ENCODE assay signal across 30 mouse cellular contexts in the genomic region with DNA sequence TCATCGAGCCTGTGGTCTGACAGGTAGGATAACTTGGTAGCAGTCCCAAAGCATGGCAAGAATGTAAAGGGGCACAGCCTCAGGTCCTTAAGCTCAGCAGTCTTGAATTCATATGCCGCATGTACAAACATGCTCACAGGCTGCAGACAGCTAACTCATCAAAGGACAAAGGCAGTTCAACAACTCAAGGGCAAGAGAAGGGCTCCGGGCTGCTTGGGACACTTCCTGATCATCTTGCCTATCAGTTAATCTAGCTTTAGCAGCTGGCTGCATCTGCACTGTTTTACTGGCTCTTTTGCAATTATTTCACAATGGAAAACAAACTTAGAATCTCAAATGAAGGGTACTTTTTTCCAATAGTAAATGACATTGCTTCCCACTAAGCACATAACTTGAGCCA. TPM values are rescaled to one million over a fixed set of nuclear protein-coding genes. Genes with fewer than 3 reads are reported as not detected.
A peak's percentile ranks its signal among the peaks of the same experiment; 100 is the strongest.
DNase-seq lines count a peak whose midpoint lies in the region; ATAC-seq and TF ChIP-seq lines count a peak whose summit lies in the region.
"Had no signal": no experiment of that assay in that cellular context is flagged by ENCODE, and none has a peak within 500 bp of the region (broad histone marks: within the 10 kb centered on the region; RNA-seq: fewer than 3 reads in every experiment).

No protein-coding gene starts in this region.

- DNase-seq in lung, embryonic 14.5 days: peak; percentile 66
- DNase-seq in lung, adult 2 months: no peak
- peak; percentile 37 for DNase-seq in lung, postnatal 25 days (ENCODE audit: low spot score)
- DNase-seq in adrenal gland, postnatal 14 days: no peak
- DNase-seq in layer of hippocampus, adult 18-20 months (ENCODE audit: low spot score in 2 of 2): no peak
- no peak for DNase-seq in cerebellum, adult 9-11 months
- DNase-seq: adrenal gland, postnatal 25 days; cerebellum, adult 11-12 months; cerebellum, postnatal 10 days; gastrocnemius, postnatal 14 days; heart, adult 2 months; heart, postnatal 10 days; kidney, adult 18-20 months; kidney, postnatal 36 days; left cerebral cortex, postnatal 4 days; spleen, adult 18-20 months; thymus, postnatal 14 days had no signal

- H3K4me1 ChIP-seq in lung, embryonic 14.5 days (ENCODE audit: insufficient read depth): no peaks in the 10 kb centered on the region
- no peaks in the 10 kb centered on the region; the same call in 1 of the 2 replicates for H3K4me1 ChIP-seq in lung, adult 2 months (ENCODE audit: control insufficient read depth, insufficient read depth, low read length)
- H3K4me1 ChIP-seq in lung, embryonic 15.5 days: no peaks in the 10 kb centered on the region
- H3K4me1 ChIP-seq: embryonic facial prominence, embryonic 10.5 days; embryonic facial prominence, embryonic 15.5 days; kidney, embryonic 15.5 days; liver, embryonic 12.5 days had no signal

- H3K27me3 ChIP-seq in lung, embryonic 14.5 days (ENCODE audit: insufficient read depth, low read length): no peaks in the 10 kb centered on the region
- no peaks in the 10 kb centered on the region for H3K27me3 ChIP-seq in lung, embryonic 15.5 days
- H3K27me3 ChIP-seq: embryonic facial prominence, embryonic 15.5 days; heart, embryonic 13.5 days; kidney, embryonic 15.5 days; liver, embryonic 12.5 days; Patski had no signal

- H3K9me3 ChIP-seq in lung, embryonic 14.5 days (ENCODE audit: low read depth, low read length): no peaks in the 10 kb centered on the region
- H3K9me3 ChIP-seq in lung, embryonic 15.5 days: no peaks in the 10 kb centered on the region
- H3K9me3 ChIP-seq: embryonic facial prominence, embryonic 10.5 days; embryonic facial prominence, embryonic 15.5 days; heart, embryonic 13.5 days; kidney, embryonic 15.5 days; liver, embryonic 12.5 days had no signal

- no peak overlapping the region for H3K27ac ChIP-seq in lung, embryonic 14.5 days (ENCODE audit: low read depth)
- peak overlapping the region; percentile 67; the same call in 1 of the 2 replicates for H3K27ac ChIP-seq in lung, embryonic 15.5 days
- H3K27ac ChIP-seq: embryonic facial prominence, embryonic 10.5 days; embryonic facial prominence, embryonic 15.5 days; heart, adult 2 months; heart, embryonic 13.5 days; hindbrain, embryonic 14.5 days; kidney, embryonic 15.5 days; liver, embryonic 12.5 days had no signal

- ATAC-seq in lung, embryonic 14.5 days (ENCODE audit: insufficient read depth): peak; percentile 74; the same call in 1 of the 2 replicates
- ATAC-seq in lung, embryonic 15.5 days (ENCODE audit: borderline replicate concordance, extremely low read depth, low FRiP score, low TSS enrichment): peak; percentile 91; the same call in 1 of the 2 replicates
- ATAC-seq: forebrain, embryonic 14.5 days; liver, embryonic 12.5 days; midbrain, embryonic 16.5 days; Patski had no signal

- WGBS in lung, embryonic 14.5 days: 37% methylated on average over 3 of the region's 3 CpGs
- WGBS in lung, adult 2 months: 51% methylated on average over 3 of the region's 3 CpGs
- WGBS in lung, embryonic 15.5 days: 35% methylated on average over 3 of the region's 3 CpGs

- TF ChIP-seq CTCF in lung, embryonic 14.5 days (IDR thresholded peaks at IDR 0.05; ENCODE audit: low read depth): no peak
- TF ChIP-seq CTCF in lung, adult 2 months (IDR thresholded peaks at IDR 0.05; ENCODE audit: insufficient read depth, low read length): no peak

- H3K36me3 ChIP-seq in lung, embryonic 14.5 days (ENCODE audit: insufficient read depth): peaks cover 13% of the 10 kb centered on the region; the same call in 1 of the 2 replicates
- H3K36me3 ChIP-seq in lung, embryonic 15.5 days: no peaks in the 10 kb centered on the region
- H3K36me3 ChIP-seq: embryonic facial prominence, embryonic 10.5 days; embryonic facial prominence, embryonic 15.5 days; heart, embryonic 13.5 days; kidney, embryonic 15.5 days; liver, embryonic 12.5 days had no signal

- H3K9ac ChIP-seq in lung, embryonic 14.5 days: no peak overlapping the region
- H3K9ac ChIP-seq in lung, embryonic 15.5 days: no peak overlapping the region
- H3K9ac ChIP-seq: embryonic facial prominence, embryonic 15.5 days; heart, embryonic 13.5 days; hindbrain, embryonic 14.5 days; kidney, embryonic 15.5 days; liver, embryonic 12.5 days had no signal

- TF ChIP-seq POLR2A in lung, adult 2 months (IDR thresholded peaks at IDR 0.05; ENCODE audit: borderline replicate concordance, extremely low read depth, low read depth, low read length): no peak

- no peak overlapping the region for H3K4me2 ChIP-seq in lung, embryonic 14.5 days
- H3K4me2 ChIP-seq in lung, embryonic 15.5 days: no peak overlapping the region
- H3K4me2 ChIP-seq: embryonic facial prominence, embryonic 15.5 days; heart, embryonic 13.5 days; hindbrain, embryonic 14.5 days; kidney, embryonic 15.5 days; liver, embryonic 12.5 days had no signal

- no peak overlapping the region for H3K4me3 ChIP-seq in lung, embryonic 14.5 days (ENCODE audit: low read depth, low read length)
- no peak overlapping the region for H3K4me3 ChIP-seq in lung, adult 2 months (replicated peaks; ENCODE audit: extremely low read depth, low read depth, low read length)
- H3K4me3 ChIP-seq in lung, embryonic 15.5 days: no peak overlapping the region
- H3K4me3 ChIP-seq: embryonic facial prominence, embryonic 10.5 days; embryonic facial prominence, embryonic 15.5 days; heart, adult 2 months; heart, embryonic 13.5 days; kidney, embryonic 15.5 days; liver, embryonic 12.5 days had no signal

RNA-seq across cellular contexts. Expression of a gene that starts 23.0 kb away (rescaled TPM):
- polyA plus RNA-seq in lung, embryonic 14.5 days (2014; fragmentation: Nextera tagmentation; extraction: Ambion mirVana): 87.5 and 89.0 TPM in 2 replicates
- 14.8 and 15.0 TPM in 2 replicates for polyA plus RNA-seq in lung, adult 2 months (2012; rRNA removed)
- 79.4 and 86.0 TPM in 2 replicates for polyA plus RNA-seq in lung, embryonic 15.5 days (2015; fragmentation: Nextera tagmentation; extraction: Ambion mirVana)
- 0.68 and 0.82 TPM in 2 replicates for total RNA-seq in adrenal gland, postnatal 14 days (2021)
- 1 to 10 TPM; 5.9 to 7.2 TPM for total RNA-seq in layer of hippocampus, adult 18-20 months (2021)
- total RNA-seq: hematopoietic stem cell, adult 5-6 weeks; MEL; neutrophil, adult 5-6 weeks had no signal
- polyA plus RNA-seq: forebrain, embryonic 14.5 days; Patski had no signal

Comparison
In these comparisons a context has a peak if more than half of its experiments do, and no peak if none do; other contexts are left out.
1. DNase-seq: peak in lung, embryonic 14.5 days (single experiment) and lung, postnatal 25 days (single experiment); none in lung, adult 2 months (single experiment), adrenal gland, postnatal 14 days (single experiment), layer of hippocampus, adult 18-20 months (0 of 2) and cerebellum, adult 9-11 months (single experiment).